Mouse (Mus musculus): ENCODE data around the gene Begain.

DNA sequence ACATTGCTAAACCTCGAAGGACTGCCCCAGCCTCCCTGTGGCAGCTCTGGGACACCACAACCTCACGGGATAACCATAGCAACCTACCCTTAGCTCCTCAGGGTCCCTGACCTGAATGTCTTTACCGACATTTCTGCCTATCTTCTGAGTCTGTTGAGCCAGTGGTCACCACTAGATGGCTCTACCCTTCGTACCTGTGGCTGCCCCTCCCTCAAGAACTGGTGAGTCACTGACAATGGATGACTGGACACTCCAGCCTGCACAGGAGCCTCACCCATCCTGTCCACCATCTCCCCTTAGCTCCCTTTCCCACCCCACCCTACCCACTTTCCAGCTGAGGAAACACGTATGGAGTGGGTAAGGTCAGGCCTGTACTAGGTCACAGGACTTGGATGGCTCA lies 23.5 kb downstream of the Begain start:
- peak; percentile 48 for TF ChIP-seq CTCF (IDR thresholded peaks at IDR 0.05; ENCODE audit: low read depth)
- no peak for TF ChIP-seq EP300 (IDR thresholded peaks at IDR 0.05; ENCODE audit: low read depth)

Data from liver, embryonic 14.5 days (tissue).